Mouse (Mus musculus): Measurements from ENCODE around the gene Arrb1. TPM values are rescaled to one million over a fixed set of nuclear protein-coding genes. Genes with fewer than 3 reads are reported as not detected.
A peak's percentile ranks its signal among the peaks of the same experiment; 100 is the strongest.

Arrb1 gene
- polyA plus RNA-seq, 1 experiment from 2014 or later: 3.6 TPM

- 78% methylated on average over 11 of the region's 11 CpGs for WGBS
- no peaks in the 10 kb centered on the region for H3K4me1 ChIP-seq (ENCODE audit: control insufficient read depth, insufficient read depth, low read length)
- no peak overlapping the region for H3K9ac ChIP-seq (ENCODE audit: low read depth, low read length)
- no peaks in the 10 kb centered on the region for H3K9me3 ChIP-seq (ENCODE audit: control insufficient read depth, low read length)
- H3K27me3 ChIP-seq (ENCODE audit: control insufficient read depth, insufficient read depth, low read length): no peaks in the 10 kb centered on the region
- H3K36me3 ChIP-seq (ENCODE audit: control insufficient read depth, insufficient read depth, low read length): no peaks in the 10 kb centered on the region
- no peak overlapping the region for H3K4me3 ChIP-seq (ENCODE audit: low read length)
- ATAC-seq (ENCODE audit: low FRiP score, low TSS enrichment): no peak
- H3K27ac ChIP-seq (ENCODE audit: low read depth, low read length): no peak overlapping the region
- no peak overlapping the region for H3K4me2 ChIP-seq (replicated peaks; ENCODE audit: low read depth, low read length)
These were observed 119.0 kb downstream of the Arrb1 start for GRCm38 (mm10) chr7:99654244-99654643.

MicroRNAs encoded within 50 kb of the gene (microRNA counts, 519-probe panel; counts per million panel counts)
- not detected for microRNA mmu-miR-326

Small RNAs within 50 kb of the gene (microRNA-seq; reads per million reads assigned to microRNA genes)
- 16.8 reads per million, percentile 32 among the genes with 10 or more reads in this experiment for gene Mir326

Other genes with a start within 250 kb of the Arrb1 start
- gene Serpinh1, start 182.2 kb upstream of the Arrb1 start, polyA plus RNA-seq (2014; fragmentation: Nextera tagmentation; extraction: Ambion mirVana): 459 and 599 TPM in 2 replicates
- gene Gdpd5, start 154.1 kb upstream of the Arrb1 start, polyA plus RNA-seq (2014; fragmentation: Nextera tagmentation; extraction: Ambion mirVana): 12.1 and 15.4 TPM in 2 replicates
- gene Klhl35, start 69.5 kb upstream of the Arrb1 start, polyA plus RNA-seq (2014; fragmentation: Nextera tagmentation; extraction: Ambion mirVana): 1.1 and 1.5 TPM in 2 replicates
- 870 and 995 TPM in 2 replicates for gene Rps3, start 51.7 kb upstream of the Arrb1 start, polyA plus RNA-seq (2014; fragmentation: Nextera tagmentation; extraction: Ambion mirVana)
- gene Tpbgl, start 91.6 kb downstream of the Arrb1 start, polyA plus RNA-seq (2014; fragmentation: Nextera tagmentation; extraction: Ambion mirVana): 0.50 and 0.83 TPM in 2 replicates
- 0.90 and 1.2 TPM in 2 replicates for gene Slco2b1, start 175.9 kb downstream of the Arrb1 start, polyA plus RNA-seq (2014; fragmentation: Nextera tagmentation; extraction: Ambion mirVana)
- gene Olfr520, start 194.8 kb downstream of the Arrb1 start, polyA plus RNA-seq (2014; fragmentation: Nextera tagmentation; extraction: Ambion mirVana): not detected in 2 replicates
- gene Olfr521, start 228.0 kb downstream of the Arrb1 start, polyA plus RNA-seq (2014; fragmentation: Nextera tagmentation; extraction: Ambion mirVana): not detected in 2 replicates

All from kidney, embryonic 14.5 days (tissue).